Mouse (Mus musculus) layer of hippocampus, adult 9-10 months (tissue): ENCODE results near the gene Echdc3.

ENCODE experiments used
- DNase-seq: peaks from one replicate; pipeline ENCODE4 v3.0.0; 2022; ENCODE audit warnings: low spot score

Echdc3 gene

GRCm38 (mm10) chr2:6212724-6213511 is at the start of gene Echdc3:
Gene Echdc3 (minus strand): TSS chr2:6213033.
- DNase-seq = peak; percentile 46

DNA sequence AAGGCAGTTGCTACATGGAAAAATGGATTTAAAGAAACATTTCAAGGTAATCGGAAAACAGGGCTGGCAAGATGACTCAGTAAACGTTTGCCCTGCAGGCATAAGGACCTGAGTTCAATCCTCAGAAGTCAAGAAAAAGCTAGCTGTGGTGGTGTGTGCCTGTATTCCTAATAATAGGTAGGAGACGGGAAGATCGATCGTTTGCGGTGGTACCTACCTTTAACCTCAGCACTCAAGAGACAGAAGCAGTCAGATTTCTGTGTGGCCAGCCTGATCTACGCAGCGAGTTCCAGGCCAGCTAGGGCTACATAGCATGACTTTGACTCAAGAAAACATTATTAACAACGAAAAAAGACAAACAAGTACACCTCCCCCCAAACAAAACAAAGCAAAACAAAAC is 48.9 kb upstream of the Echdc3 start:
- no peak for DNase-seq

DNA sequence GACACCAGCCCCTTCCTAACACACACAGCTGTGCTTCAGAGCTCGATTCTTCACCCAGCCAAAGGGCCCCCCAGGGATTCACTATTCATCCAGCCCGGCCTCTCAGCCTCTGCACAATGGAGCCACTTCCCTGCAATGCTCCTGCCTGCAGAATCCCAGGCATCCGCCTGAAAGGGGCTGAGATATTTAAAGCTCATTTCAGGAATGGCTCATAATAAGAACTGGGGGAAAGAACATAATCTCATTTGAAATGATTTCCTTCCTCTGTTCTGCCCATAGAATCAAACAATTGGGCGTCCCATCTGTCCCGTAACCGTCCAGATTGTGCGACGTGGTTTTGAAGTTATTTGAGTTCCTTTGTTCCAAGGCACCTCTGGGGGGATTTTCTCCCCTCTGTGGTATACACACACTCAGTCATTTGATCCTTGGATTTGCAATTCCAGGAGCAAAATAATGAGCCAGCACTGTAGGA is 48.4 kb upstream of the Echdc3 start:
- DNase-seq = no peak

- DNase-seq = no peak
Measured at GRCm38 (mm10) chr2:6260661-6261060, 47.8 kb upstream of the Echdc3 start.

DNA sequence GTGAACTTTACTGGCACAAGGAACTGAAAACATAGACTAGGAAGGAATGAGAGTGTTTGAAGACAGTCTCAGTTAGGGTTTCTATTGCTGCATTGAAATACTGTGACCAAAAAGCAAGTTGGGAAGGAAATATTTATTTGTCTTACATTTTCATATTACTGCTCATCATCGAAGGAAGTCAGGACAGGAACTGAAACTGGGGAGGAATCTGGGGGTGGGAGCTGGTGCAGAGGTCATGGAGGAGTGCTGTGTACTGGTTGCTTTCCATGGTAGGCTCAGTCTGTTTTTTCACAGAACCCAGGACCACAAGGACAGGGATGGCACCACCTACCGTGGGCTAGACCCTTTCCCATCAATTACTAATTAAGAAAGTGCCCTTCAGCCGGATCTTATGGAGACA is 46.3 kb upstream of the Echdc3 start:
- no peak for DNase-seq

- no peak for DNase-seq
Measured at GRCm38 (mm10) chr2:6258026-6258425, 45.2 kb upstream of the Echdc3 start.

- DNase-seq = peak; percentile 73
Measured at GRCm38 (mm10) chr2:6257146-6257545, 44.3 kb upstream of the Echdc3 start.

DNA sequence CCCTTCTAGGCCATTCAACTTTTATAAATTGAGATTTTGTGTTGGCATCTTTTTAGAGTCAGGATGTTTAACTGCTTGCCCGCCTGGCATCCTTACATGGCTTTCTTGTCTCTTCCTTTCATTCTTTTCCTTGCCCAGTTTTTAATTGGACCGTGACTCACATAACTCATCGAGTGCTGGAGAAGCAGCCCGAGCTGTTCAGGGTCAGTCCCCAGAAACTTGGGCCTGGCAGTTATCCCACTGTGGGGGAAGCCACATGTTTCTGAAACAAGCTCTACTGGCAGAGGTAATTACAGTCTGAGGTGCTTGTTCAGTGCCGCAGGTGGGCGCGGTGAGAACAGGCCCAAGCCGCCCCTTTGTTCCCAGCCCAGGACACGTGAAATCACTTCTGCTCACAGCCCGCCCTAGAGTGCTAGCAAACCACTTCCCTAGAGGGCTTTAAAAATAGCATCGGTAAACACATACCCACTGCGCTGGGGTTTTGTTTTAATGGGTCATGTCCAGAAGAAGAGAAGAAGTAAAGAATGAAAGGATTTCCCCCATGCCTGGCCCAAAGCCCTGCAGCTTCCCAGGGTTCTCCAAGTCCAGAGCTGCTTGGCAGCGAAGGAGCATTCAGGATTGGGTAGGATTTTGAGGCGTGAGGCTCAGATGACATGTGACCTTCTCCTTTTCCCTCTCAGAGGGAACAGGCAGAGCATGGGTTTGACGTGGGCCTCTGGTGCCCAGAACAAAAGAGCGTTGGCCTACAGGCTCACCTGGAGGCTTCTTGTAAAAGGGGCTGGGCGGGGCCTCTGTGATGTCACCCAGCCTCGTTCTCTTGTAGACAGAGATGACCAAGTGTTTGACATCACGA is 43.4 kb upstream of the Echdc3 start:
- no peak for DNase-seq

DNA sequence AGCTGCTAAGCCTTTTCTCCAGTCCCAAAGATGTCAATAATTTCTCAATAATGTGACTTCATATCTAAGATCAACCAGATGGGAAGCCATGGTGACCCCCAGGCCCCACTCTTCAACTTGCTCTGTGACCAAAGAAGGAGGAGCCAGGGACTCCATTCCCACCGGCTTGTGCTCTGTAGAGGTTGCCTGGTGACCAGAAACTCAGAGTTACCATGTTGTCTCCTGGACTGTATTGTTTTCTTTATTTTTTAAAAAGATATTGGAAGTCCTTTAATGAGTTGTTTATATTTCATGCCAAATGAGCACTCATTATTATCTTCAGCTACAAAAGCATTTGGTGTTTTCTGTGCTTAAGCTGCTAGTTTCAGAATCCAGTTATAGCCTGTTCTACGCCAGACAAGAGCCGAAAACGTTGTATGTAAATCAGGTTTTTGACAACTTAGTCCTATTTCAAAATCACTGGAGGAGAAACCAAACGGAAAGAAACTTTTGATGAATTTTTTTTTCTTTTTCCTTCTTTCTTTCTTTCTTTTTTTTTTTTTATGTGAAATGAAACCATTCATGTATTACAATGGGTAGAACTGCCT is 42.7 kb upstream of the Echdc3 start:
- no peak for DNase-seq

- DNase-seq = no peak
Measured at GRCm38 (mm10) chr2:6252491-6252890, 39.7 kb upstream of the Echdc3 start.

GRCm38 (mm10) chr2:6251076-6251496 is 38.3 kb upstream of the Echdc3 start:
- no peak for DNase-seq

DNA sequence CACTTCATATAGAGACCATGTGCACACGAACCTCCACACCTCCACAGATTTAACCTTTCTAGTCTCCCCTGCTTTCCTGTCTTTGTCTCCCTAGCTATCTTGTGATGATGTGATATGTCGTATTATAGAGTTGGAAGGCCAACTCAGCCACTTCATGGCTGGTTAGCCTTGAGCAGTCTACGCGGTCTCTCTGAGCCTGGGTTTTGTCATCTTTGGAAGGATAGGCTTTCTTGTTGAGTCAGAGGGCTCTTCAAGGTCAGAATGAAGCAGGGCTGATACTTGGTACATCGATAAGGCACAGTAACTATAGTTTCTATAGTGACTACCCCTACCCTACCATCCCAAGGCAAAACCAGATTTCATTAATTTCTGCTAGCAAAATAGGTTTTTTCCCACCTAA is 28.6 kb upstream of the Echdc3 start:
- DNase-seq = no peak

- no peak for DNase-seq
Measured at GRCm38 (mm10) chr2:6240072-6240471, 27.2 kb upstream of the Echdc3 start.

GRCm38 (mm10) chr2:6239333-6239732 is 26.5 kb upstream of the Echdc3 start:
- no peak for DNase-seq

- no peak for DNase-seq
Measured at GRCm38 (mm10) chr2:6238679-6239078, 25.8 kb upstream of the Echdc3 start.

GRCm38 (mm10) chr2:6238244-6238643 is 25.4 kb upstream of the Echdc3 start:
- no peak for DNase-seq

GRCm38 (mm10) chr2:6233353-6233752 is 20.5 kb upstream of the Echdc3 start:
- DNase-seq = no peak

- DNase-seq = no peak
Measured at GRCm38 (mm10) chr2:6232755-6233154, 19.9 kb upstream of the Echdc3 start.

DNA sequence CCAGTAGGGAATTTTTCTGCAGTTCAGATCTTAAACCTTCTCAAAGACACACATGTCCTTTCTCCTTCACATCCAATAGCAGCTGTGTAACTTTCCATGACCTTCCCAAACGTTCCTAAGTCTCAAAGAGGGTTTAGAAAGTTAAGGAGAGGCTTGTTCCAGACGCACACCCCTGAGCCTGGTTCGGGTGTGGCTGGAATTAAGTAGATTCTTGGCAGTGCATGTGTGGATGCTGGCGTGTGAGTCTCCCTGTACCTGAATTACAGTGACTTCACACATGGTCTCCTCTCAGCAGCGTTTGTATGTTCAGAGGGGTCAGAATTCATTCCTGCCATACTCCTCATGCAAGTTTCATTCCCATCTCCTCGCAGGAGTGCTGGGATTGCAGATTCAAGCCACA is 18.0 kb upstream of the Echdc3 start:
- DNase-seq = no peak

DNA sequence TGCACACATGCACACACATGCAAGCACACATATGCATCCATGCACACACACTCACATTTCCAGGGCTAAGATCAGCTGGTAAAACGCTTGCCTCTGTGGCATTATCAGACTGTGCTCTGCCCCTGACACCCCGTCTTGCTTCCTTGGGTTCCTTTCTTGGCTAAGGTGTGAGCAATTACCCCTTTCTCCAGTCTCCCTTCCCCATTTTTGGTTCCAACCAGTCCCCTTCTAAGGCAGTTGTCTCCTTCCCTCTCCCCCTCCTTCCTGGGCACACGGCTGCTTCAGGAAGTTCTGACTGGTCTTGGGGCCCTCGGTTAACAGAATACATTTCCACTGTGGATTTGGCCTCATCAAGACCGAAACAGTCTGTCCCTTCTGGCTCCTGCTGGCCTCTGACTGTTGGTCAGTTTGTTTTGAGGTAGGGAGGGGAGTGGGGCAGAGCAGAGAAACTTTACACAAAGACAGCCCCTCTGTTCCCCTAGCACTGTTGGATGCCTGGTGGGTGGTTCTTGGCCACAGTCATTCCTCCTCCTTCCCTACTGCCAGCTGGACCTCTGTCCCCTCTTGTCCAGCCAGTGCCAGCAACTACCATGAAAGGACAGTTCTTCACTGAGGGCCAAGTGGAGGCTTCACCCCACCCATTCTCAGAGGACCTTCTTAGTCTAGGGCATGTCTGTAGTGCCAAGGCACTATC is 16.9 kb upstream of the Echdc3 start:
- no peak for DNase-seq

GRCm38 (mm10) chr2:6227059-6227445 is 14.2 kb upstream of the Echdc3 start:
- DNase-seq = no peak
